Mouse (Mus musculus): Measurements from ENCODE around the gene Galnt9. TPM values are rescaled to one million over a fixed set of nuclear protein-coding genes. Genes with fewer than 3 reads are reported as not detected.

The Galnt9 gene
- polyA plus RNA-seq, 1 experiment = 33.1 TPM

DNA sequence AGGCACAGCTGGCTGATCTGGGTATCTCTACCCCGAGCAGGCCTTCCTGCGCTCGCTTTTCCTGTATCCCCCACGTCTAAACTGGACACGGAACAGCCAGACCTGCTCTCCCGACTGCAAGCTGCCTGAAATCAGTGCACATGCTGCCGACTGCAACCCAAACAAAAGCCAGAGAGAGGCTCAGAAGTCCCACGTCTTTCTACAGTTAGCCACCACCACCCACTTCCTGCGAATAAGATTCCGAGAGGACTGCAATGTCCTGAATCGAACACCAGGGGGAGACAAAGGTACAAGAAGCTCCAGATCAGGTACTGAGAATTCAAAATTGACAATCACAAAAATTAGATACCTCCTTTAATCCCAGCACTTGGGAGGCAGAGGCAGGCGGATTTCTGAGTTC, 95.3 kb downstream of the Galnt9 start:
- TF ChIP-seq CTCF (IDR thresholded peaks at IDR 0.05; ENCODE audit: borderline replicate concordance, extremely low read depth, insufficient read depth, insufficient read length) (peak; percentile 82), POLR2A (IDR thresholded peaks at IDR 0.05; ENCODE audit: borderline replicate concordance, extremely low read depth, insufficient read depth, insufficient read length, poor library complexity, severe bottlenecking) (no peak)
- peak; percentile 83 for DNase-seq (ENCODE audit: low read depth)

DNA sequence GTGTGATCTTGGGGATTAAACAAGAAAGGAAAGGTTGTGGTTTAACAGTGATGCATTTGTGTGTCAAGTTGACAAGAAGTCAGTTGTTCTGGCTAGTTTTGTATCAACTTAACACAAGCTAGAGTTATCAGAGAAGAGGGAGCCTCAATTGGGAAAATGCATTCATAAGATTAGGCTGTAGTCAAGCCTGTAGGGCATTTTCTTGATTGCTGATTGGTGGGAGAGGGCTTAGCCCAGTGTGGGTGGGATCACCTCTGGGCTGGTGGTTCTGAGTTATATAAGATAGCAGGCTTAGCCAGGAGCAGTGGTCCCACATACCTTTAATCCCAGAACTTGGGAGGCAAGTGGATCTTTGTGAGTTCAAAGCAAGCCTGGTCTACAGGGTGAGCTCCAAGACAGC, 102.2 kb downstream of the Galnt9 start:
- TF ChIP-seq POLR2A (IDR thresholded peaks at IDR 0.05; ENCODE audit: borderline replicate concordance, extremely low read depth, insufficient read depth, insufficient read length, poor library complexity, severe bottlenecking) = no peak
- TF ChIP-seq CTCF (IDR thresholded peaks at IDR 0.05; ENCODE audit: borderline replicate concordance, extremely low read depth, insufficient read depth, insufficient read length) = no peak
- DNase-seq (ENCODE audit: low read depth) = no peak

DNA sequence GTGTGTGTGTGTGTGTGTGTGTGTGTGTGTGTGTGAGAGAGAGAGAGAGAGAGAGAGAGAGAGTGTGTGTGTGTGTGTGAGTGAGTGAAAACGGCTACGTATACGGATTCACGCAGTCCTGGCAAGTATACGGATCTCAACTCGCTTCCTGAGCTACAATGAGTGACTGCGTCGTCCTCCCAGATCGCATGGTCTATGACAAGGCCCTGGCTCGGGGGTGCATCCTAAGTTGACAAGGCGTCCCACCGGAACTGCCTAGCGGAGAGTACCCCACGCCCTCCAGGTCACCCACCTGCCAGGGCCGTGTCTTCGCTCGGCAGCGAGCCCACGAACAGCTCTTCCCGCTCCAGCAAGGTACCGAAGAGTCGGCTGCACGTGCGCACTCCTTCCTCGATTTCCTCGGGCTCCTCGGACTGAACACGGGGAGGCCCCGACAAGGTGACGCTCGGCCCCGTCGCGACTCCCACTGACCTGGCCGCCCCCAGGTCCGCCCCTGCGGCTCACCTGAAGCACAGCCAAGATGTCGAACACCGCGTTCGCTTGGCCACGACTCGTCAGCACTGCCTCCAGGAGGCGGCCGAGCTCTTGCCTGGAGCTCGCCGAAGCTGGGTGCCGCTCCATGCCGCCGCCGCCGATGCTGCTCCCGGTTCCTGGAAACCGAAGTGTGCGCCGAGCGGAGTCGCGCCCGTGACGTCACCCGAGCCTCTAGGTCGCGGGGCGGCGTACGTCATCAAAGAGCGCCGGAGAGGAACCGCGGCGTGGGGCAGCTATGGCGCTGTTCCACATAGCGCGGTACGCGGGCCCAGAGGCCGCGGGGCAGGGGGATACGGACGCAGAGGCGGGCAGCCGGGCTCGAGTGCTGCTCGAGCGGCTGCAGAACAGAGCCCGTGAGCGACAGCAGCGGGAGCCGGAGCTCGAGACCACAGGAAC, 108.8 kb downstream of the Galnt9 start, which contains the start of the genes Noc4l and Ddx51:
TSS of gene Noc4l (minus strand) at position 699 of the 930 bp plus-strand sequence.
TSS of gene Ddx51 (plus strand) at position 733 of the 930 bp plus-strand sequence.
- TF ChIP-seq POLR2A (IDR thresholded peaks at IDR 0.05; ENCODE audit: borderline replicate concordance, extremely low read depth, insufficient read depth, insufficient read length, poor library complexity, severe bottlenecking) = peak; percentile 81; the same call in 1 of the 2 replicates
- no peak for TF ChIP-seq CTCF (IDR thresholded peaks at IDR 0.05; ENCODE audit: borderline replicate concordance, extremely low read depth, insufficient read depth, insufficient read length)
- DNase-seq (ENCODE audit: low read depth) = peak; percentile 98

DNA sequence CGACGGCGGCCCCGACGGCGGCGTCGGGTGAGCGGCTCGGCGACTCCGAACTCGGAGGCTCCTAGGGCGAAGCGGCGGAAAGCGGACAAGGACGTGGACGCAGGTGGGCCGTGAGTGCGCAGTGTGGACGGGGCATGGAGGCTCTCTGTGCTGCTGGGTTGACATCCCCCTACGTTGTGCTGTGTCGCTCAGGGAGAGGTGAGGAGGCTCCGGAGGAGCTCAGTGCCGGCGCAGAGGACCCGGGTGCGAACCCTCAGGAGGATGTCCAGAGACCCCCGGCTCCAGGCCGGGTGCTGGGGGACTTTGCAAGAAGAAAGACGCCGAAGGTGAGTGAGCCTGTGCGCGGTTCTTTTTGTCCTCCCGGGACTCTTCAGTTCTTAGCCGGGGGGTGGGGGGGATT, 109.5 kb downstream of the Galnt9 start:
- no peak for DNase-seq (ENCODE audit: low read depth)
- no peak for TF ChIP-seq CTCF (IDR thresholded peaks at IDR 0.05; ENCODE audit: borderline replicate concordance, extremely low read depth, insufficient read depth, insufficient read length)
- no peak for TF ChIP-seq POLR2A (IDR thresholded peaks at IDR 0.05; ENCODE audit: borderline replicate concordance, extremely low read depth, insufficient read depth, insufficient read length, poor library complexity, severe bottlenecking)

DNA sequence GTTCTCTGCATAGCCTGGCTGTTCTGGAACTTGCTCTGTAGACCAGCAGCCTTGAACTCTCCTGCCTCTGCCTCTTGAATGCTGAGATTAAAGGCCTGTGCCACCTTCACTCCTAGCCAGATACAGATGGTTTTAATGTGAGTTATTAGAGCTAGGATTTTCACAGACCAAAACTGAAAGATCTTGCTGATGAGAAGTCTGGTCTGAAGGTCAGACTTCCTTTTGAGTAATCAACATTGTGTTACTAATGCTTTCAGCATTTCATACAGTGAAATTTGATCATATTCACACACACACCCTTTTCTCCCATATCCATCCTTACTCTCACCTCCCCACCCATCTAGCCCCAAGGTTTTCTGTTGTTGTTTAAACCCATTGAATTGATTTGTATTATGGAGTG, 115.5 kb downstream of the Galnt9 start:
- TF ChIP-seq POLR2A (IDR thresholded peaks at IDR 0.05; ENCODE audit: borderline replicate concordance, extremely low read depth, insufficient read depth, insufficient read length, poor library complexity, severe bottlenecking) (no peak), CTCF (IDR thresholded peaks at IDR 0.05; ENCODE audit: borderline replicate concordance, extremely low read depth, insufficient read depth, insufficient read length) (no peak)

DNA sequence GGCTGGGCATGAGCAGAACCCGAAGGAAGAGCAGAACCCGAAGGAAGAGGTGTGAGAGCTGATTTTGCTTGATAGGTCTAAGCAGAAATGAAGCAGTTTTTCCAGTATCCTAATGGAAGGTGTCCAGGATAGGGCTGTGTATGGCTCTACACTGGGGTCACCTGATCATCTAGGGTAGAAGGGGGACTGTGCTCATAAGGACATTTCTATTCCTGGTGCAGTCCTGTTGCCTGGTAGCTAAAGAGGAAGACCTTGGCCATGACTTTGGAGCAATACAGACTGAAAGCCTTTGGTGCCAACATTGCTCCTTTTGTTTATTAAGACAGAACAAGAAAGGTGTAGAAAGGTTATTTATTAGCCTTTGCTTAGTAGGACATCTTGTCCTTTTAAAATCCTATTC, 119.9 kb downstream of the Galnt9 start:
- TF ChIP-seq CTCF (IDR thresholded peaks at IDR 0.05; ENCODE audit: borderline replicate concordance, extremely low read depth, insufficient read depth, insufficient read length) = no peak
- no peak for TF ChIP-seq POLR2A (IDR thresholded peaks at IDR 0.05; ENCODE audit: borderline replicate concordance, extremely low read depth, insufficient read depth, insufficient read length, poor library complexity, severe bottlenecking)

More for the DNA sequence above, 115.5 kb downstream of the Galnt9 start:
- DNase-seq (ENCODE audit: low read depth) = no peak

DNA sequence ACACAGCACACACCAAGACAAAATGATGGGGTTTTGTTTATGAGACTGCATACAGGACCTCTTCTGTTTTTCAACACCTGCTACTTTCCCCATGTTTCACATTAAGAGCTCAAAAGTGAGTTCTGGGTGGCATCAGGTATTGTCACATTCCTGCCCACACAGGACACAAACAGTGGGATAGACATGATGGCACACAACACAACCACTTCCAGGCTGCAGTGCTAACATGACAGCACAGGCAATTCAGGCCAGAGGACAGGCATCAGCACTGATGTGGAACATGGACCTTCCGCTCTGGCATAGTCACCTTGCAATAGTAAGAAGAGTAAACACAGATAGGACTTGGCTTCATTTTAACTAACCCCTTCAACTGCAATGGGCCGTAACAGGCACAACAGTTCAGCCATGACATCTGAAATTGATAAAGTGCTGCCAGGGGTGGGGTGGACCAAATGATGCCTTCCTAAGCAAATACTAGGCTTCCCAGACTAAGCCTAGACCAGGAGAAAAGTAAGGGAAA, 120.7 kb downstream of the Galnt9 start:
- no peak for DNase-seq (ENCODE audit: low read depth)
- TF ChIP-seq CTCF (IDR thresholded peaks at IDR 0.05; ENCODE audit: borderline replicate concordance, extremely low read depth, insufficient read depth, insufficient read length) = no peak
- TF ChIP-seq POLR2A (IDR thresholded peaks at IDR 0.05; ENCODE audit: borderline replicate concordance, extremely low read depth, insufficient read depth, insufficient read length, poor library complexity, severe bottlenecking) = no peak

More for the DNA sequence above, 119.9 kb downstream of the Galnt9 start:
- no peak for DNase-seq (ENCODE audit: low read depth)

DNA sequence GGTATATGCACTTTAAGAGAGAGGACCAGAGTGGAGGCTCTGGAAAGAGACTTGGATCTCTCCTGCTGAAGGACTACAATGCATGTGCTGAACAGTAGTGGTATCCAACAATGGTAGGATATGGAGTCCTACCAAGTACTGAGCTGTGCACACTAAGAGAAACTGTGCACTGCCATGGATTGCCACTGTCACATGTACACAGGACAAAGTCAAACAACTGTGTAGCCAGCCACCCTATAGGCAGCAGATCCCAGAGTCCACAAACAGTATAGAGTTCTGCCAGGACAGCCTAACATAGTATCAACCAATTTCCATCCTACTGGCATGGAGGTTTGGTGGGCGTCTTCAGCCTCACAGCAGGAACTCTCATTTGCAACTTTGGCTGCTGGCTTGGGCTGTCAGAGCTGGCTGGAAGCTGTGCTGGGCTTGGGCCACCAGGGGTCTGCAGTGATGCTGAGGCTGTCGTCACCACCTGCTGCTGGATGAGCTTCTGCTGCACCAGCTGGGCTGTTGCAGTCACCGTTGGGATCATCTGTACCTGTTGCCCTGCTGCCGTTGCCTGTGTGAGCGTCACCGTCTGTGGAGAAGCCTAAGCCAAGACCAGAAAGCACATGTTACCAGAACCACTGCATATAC, 121.4 kb downstream of the Galnt9 start:
- no peak for DNase-seq (ENCODE audit: low read depth)

More for the DNA sequence above, 121.4 kb downstream of the Galnt9 start:
- TF ChIP-seq POLR2A (IDR thresholded peaks at IDR 0.05; ENCODE audit: borderline replicate concordance, extremely low read depth, insufficient read depth, insufficient read length, poor library complexity, severe bottlenecking) (no peak), CTCF (IDR thresholded peaks at IDR 0.05; ENCODE audit: borderline replicate concordance, extremely low read depth, insufficient read depth, insufficient read length) (0 out of 2 replicates have a peak, but pooled peaks have one; percentile 4)

Other genes with a start within 250 kb of the Galnt9 start
- gene P2rx2, start 201.1 kb upstream of the Galnt9 start, polyA plus RNA-seq (2012; rRNA removed) = 8.3 and 10.8 TPM in 2 replicates
- not detected in 2 replicates for gene Lrcol1, start 199.6 kb upstream of the Galnt9 start, polyA plus RNA-seq (2012; rRNA removed)
- gene Fbrsl1, start 95.9 kb upstream of the Galnt9 start, polyA plus RNA-seq (2012; rRNA removed) = 56.1 and 78.4 TPM in 2 replicates
- gene Noc4l, start 109.1 kb downstream of the Galnt9 start, polyA plus RNA-seq (2012; rRNA removed) = 60.4 and 91.9 TPM in 2 replicates
- gene Ddx51, start 109.1 kb downstream of the Galnt9 start, polyA plus RNA-seq (2012; rRNA removed) = 23.1 and 28.1 TPM in 2 replicates
- gene Ep400, start 226.4 kb downstream of the Galnt9 start, polyA plus RNA-seq (2012; rRNA removed) = 46.4 and 78.0 TPM in 2 replicates
- 20.6 TPM in 2 replicates for gene Pus1, start 236.3 kb downstream of the Galnt9 start, polyA plus RNA-seq (2012; rRNA removed)

All from brain, embryonic 14.5 days (tissue).